Mouse (Mus musculus) gastrocnemius, adult 18-20 months (tissue): ENCODE measurements around the gene Bicc1. TPM values are rescaled to one million over a fixed set of nuclear protein-coding genes. Genes with fewer than 3 reads are reported as not detected.
"Not testable (repeated sequence)": the region's sequence is repeated elsewhere in the genome, so short reads cannot be mapped to it uniquely, and the experiment has no call there.

Experiments used
- DNase-seq: peaks from one replicate; pipeline ENCODE4 v3.0.0; 2021; ENCODE audit warnings: low spot score
- total RNA-seq, 2 experiments: library from RNA; stranded (reverse); gene quantifications; 2 replicates each; pipeline ENCODE4 v1.2.3; 2021

Gene Bicc1
- total RNA-seq, 2 experiments from 2014 or later: 7.2 to 8.2 TPM

DNA sequence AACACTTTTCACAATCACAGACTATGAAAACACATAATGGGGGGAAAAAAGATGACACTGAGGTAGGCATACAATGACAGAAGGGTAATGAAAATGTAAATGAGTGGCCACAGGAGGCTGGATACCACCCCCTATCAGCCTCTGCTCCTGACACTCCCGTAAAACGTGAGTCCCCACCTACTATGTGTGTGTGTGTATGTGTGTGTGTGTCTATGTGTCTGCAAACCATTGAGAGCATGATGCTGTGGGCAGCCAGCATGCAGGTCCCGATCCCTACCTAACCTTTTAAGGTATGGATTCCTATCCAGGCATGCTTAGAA lies 209.4 kb downstream of the Bicc1 start:
- no peak for DNase-seq

DNA sequence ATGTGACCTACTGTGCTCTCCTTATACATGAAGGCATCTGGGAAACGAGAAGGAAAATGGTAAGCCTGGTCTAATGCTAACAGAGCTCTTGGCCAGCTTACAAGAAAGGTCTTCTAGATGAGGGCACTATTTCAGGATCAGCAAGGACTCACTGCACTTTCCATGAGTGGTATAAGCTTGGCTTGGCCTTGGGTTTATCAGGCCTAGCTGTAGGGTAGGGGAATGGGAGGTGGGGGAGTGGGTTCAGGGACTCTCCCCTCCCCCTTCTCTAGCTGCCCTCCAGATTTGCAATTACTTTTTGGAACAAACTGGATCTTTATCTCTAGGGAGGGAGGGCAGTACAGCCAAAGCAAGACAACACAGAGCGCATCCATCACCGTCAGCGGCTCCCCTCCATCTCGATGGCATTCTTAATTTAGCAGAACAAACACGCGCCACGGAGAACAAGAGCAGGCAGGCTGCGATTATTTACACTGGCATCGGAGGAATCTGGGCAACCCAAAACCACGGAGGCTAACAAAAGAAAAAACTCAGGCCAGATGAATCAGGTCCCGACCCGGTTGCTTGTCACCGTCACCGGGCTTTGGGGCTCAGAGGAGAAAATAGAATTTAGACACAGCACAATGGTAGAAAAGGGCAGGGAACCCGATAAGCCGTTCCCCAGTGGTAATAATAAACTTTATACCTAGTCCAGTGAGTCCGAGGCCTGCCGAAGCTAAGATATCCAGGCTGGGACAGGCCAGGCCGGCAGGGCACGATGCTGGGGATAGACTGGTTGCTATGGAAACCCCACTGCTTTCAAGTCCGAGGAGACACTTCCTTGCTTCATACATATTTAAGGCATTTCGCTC lies 210.0 kb downstream of the Bicc1 start:
- no peak for DNase-seq

DNA sequence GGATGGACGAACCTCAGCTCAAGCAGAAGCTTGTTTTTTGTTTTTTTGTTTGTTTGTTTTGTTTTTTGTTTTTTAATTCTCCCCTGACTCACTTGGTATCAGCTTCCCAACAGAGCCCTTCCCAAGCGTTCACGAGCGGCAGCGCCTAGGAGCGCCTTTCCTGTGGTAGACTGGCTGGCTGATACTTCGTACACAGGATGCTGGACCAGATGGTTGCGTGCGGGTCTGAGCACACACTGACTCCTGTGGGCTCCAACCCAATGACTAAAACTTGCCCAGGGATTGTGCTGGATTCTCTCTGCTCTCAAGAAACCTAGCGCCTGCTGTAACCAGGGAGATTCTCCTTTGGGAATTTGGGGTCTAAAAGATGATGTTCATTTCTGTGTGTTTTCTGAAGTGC lies 211.2 kb downstream of the Bicc1 start:
- DNase-seq: no peak

DNA sequence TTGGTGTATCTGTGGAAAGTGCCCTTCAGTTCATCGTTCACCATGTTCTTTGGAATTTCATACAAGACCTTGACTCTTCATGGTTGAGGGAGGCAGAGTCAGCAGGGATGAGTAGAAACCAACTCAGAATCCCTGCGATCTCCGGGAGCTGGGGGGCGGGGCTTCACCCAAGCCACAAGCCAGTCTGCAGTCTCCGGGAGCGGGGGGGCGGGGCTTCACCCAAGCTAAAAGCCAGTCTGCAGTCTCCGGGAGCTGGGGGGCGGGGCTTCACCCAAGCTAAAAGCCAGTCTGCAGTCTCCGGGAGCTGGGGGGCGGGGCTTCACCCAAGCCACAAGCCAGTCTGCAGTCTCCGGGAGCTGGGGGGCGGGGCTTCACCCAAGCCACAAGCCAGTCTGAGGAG lies 213.4 kb downstream of the Bicc1 start:
- not testable (repeated sequence) for DNase-seq

DNA sequence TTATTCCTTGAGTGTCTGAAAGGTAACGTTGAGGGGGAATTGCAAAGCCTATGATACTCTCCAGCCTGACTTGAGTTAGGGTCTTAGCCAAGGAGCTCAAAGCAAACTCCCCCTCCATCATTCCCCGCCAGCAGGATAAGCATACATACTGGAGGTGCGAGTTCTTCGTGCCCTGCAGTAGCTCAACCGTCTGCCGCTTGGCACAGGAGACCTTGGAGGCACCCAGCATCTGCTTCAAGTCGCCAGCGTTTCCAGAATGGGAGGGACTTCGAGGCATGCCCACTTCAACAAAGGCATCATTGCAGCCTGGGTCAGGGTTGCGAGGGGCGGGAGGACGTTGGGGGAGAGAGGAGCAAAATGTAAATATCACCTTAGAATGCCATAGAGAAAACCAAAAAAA lies 214.4 kb downstream of the Bicc1 start:
- DNase-seq: no peak

DNA sequence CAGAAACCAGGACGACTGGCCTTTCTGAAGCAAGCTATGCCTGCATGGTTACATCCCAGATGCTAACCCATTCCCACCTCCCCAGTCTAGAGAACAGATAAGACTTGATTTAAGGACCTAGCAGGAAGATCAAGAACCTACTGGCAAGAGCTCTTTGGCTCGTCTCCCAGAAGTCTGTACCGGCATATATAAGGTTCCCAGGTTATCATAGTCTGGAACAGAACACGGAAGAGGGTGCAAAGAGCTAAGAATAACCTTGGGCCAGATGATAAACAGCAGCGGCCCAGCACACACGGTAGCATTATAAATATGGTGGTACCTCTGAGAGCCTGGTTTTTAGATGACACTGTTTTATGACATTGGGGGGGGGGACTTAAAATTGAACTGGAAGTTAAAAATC lies 217.9 kb downstream of the Bicc1 start:
- no peak for DNase-seq

DNA sequence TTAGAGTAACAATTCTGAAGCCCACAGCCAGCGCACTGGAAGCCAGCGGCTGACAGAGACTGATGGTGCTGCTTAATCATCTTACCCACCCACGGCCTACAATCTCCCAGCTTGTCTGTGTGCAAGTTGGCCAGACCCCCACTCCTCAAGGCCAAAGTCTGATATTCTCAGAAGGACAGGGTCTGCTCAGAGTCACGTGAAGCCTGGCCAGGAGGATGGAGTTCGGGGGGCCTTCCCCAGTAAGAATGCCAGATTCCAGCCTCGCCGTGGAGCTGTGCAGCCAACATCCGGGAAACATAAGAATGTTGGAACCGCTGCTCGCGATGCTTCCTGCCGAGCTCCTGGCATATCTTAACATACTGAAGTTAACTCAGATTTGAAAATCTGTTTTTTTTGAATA lies 219.7 kb downstream of the Bicc1 start:
- peak; percentile 33 for DNase-seq

DNA sequence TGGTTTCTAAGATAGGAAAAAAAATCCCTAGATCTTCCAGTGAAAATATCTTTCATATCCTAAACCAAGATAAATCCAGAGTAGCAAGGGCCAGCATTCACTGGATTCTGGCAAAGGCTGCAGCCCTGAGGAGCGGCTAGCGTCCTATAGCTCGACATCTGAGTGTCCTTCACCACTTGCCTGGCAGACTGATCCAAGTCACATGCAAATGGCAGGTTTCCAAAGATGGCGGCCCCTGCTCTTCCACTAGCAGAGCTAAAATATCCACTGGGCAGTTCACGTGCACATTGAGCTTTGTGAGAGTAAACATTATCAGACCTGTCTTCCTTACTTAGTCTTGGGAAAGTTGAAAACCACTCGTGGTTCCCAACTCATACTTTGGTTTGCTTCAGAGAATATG lies 222.1 kb downstream of the Bicc1 start:
- no peak for DNase-seq

DNA sequence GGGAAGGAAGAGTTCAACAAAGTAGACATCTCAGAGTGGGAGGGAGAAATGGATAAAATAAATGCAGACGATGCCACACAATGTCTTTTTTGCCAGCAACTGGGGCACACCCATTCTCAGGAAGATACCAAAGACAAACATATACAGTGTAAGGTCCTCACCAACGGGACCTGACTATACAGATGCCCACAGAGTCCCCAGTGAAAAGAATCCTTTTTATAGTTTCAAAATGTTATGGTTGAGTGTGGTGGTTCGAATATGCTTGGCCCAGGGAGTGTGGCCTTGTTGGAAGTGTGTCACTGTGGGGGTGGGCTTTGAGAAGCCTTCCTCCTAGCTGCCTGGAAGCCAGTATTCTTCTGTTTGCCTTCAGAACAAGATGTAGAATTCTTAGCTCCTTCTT lies 223.5 kb downstream of the Bicc1 start:
- DNase-seq: no peak

DNA sequence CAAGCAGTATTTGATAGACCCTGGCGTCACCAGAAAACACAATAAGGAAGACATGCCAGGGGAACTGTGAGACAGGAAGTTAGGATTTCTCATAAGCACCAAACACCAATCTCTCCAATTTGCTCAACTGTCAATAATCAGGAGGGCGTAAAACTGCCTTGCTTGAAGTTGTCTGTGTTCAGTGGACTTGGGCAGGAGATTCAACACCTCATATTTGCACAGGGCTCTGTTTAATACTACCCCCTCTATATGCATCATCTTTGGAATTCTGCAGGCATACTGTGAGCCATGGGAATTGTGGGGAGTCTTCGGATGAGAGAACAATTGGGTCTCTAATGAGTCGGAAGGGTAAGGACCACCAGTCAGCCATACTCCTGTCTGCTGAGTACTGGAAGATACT lies 233.4 kb downstream of the Bicc1 start:
- no peak for DNase-seq

DNA sequence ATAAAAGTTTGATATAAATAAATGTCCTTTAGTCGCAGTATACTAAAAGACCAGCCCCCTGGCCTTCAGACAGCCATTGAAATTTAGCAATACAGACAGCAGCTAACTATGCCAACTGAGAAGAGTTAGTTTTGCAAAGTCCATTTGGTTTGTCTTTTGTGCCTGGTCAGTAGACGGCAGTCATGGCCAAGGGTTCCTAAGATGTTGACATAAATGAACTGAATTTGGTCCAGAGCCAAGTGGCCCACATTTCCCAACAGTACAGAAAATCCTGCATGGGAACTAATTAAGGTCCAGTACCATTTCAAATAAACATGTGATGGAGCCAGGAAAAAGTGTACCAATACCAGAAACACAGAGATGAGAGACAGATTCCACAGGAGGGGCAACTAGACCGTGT lies 235.2 kb downstream of the Bicc1 start:
- DNase-seq: peak; percentile 29

DNA sequence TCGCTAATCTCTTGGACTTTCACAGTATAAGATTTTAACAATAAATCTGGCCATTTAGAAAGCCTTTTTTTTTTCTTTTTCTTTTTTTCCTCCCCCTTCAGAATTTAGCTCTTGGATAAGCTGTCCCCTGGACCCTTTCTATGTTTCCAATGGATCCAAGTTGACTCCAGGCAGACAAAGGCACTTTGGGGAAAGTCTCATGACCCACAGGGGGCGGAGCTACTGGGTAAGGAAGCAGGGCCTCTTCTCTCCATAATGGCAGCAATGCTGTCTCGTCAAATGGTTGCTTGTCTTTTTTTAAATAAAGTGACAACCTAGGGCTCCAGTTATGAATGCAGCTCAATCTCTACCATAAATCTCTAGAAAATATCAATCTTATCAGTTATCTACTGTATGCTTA lies 235.6 kb downstream of the Bicc1 start:
- no peak for DNase-seq

DNA sequence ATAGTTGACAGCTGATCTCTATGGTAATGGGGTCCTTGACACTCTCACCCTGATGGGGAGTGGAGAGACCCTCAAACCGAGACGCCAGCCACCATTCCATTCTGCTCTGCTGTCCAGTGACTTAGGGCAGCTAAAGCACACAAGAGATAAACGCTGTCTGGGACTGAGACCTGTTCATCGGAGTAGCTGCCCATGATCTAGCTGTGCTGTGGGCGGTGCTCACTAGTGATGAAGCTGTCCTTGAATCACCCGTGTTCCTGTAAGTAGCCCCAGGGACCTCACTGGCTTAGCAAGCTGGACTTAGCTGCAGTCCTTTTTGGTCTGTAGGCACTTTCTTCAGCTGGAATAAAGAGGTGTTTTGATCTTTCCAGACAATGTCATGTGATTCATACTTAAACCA lies 238.0 kb downstream of the Bicc1 start:
- no peak for DNase-seq

DNA sequence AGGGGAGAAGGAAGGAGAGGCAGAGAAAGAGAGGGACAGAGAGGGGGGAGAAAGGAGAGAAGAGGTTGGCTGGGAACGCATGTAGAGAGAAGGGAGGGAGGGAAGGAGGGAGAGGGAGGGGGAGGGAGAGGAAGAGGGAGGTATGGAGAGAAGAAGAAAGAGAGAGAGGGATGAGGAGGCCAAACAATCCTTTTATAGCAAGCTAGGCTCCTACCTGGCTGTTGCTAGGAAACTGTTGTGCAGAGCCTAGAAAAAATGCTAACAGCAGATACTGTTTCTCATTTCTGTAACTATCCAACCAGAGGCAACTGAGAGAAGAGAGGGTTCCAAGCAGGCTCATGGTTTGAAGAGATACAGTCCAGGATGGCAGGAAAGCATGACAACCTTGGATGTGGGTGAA lies 239.6 kb downstream of the Bicc1 start:
- DNase-seq: no peak

DNA sequence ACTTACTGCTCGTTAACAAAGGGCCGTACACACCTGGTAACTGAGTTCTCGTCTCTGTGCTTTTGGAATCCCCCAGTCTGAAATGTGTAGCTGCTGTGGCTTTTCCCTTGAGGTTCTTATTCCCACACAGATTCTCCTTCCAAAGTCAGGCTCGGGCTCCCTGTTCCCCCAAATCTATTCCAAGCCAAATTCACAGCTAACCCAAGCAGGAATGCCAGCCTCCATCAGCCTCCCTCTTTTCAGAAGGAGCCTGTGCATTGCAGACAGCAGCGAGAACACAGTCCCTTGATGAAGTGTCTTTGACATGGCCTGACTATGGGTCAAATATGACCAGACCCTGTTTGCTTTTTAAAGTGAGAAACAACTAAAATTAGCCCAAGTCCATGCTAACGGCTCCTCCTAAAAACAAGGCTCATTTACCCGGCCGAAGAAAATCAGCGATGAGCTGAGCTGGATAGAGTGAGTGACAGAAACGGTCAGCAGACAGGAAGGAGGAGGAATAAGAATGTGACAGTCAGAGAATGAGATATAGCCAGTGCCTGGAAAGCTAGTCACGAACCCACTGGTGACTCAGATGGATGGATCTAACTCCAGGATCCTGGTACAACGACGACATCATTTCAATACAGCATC lies 240.4 kb downstream of the Bicc1 start:
- no peak for DNase-seq

DNA sequence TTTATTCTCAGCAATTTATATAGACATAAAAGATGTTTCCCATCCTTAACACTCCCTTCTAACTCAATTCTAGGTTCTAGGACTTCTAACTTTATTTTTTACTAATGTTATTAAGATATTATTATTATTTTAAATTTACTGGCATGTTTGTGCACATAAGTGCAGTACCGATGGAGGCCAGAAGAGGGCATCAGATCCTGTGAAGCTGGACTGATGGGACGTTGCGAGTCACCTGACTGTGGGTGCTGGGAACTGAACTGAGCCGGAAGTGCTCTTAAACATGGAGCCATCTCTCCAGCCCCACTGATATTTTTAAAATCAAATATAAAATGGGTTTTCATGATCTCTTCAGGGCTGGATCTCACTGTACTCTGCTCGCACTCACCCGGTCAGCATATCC lies 242.8 kb downstream of the Bicc1 start:
- no peak for DNase-seq

DNA sequence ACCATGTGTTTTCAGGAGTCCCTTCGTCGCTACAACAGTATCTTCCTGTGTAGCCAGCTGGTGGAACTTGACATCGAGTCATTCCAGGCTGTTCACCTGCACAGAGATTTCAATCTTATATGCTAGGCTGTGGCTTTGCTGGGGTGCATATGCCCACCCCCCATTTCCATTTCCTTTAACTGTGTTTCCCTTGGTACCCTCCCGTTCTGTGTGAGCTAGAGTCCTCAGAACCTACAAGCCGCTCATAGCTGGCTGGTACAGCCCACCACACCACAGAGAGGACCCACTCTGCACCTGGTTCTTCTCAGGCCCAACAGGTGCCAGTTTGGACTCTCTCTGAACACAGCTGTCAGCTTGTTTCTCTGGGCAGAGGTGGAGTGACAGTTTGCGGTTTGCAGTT lies 244.4 kb downstream of the Bicc1 start:
- DNase-seq: no peak

DNA sequence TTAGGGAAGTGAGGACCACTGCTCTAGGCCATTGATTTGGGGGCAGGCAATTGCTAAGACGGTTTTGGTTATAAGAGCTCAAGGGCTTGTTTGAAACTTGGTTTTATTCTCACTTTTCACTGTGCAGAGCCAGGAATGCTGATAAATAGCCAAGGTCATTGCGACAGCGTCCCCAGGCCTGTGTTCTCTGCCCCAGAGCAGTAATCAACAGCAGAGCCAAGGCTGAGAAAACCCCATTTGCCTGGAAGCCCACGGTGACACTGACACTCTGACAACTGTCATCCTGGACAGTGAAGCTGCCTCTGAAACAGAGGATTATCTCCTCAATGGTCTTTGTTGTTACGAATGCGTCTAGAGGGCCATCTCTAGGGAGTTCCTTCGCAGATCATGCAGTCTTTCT lies 255.6 kb downstream of the Bicc1 start:
- DNase-seq: peak; percentile 32

DNA sequence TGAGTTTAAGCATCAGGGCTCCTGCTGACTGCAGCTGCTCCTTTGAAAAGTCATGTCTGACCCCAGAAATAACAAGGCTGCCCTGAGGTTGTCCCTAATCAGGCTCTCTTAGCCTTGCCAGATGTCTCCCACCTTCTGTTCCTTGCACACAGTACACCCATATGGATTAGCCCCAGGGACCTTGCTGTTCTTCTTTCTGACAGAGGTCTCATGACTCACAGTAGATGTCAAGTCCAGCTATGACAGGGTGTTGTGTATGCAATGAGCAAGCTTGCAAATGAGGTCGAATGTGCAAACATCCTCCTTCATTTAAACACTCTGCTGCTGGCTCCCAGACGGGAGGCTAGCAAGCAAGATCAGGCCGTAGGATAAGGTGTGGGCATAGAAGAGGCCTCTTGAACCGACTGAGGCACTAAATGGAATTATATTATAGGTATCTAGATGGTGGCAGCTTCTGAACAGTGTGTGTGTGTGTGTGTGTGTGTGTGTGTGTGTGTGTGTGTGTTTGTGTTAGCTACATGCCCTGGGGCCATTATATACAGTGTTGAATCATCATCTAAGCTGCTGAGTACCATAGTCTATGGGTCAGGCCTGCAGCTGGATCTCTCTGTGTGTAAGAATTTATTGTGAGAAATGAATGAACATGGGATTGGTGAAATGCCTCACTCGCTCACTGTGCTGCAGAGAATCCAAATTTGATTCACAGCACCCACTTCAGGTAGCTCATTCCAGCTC lies 256.6 kb downstream of the Bicc1 start:
- DNase-seq: no peak

DNA sequence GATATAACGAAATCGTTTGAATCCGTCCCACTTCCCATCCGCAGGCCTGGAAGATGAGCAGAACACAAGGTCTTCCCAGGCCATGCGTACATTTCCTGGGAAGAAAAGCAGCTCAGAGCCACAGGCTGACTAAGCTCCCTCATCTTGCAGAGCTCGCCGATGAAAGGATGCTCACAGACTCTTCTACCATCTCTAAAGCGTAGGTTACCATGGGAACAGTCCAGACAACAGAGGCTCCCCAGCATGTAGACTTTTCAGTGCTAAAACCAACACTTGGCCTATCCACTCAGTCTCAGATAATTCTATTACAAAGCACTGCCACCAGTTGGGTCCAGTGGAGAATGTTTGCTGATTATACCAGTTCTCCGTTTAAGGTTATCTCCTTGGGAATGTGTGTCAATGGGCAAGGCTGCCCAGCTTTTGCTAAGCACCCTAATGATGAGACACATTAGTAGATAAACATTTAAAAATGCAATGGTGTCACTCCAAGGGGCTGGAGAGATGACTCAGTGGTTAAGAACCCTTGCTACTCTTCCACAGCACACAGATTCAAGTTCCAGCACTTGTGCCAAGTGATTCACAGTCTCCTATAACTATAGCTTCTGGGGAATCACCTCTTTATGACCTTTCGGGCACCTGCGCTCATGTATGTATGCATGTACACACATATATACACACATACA lies 258.2 kb downstream of the Bicc1 start:
- DNase-seq: no peak

DNA sequence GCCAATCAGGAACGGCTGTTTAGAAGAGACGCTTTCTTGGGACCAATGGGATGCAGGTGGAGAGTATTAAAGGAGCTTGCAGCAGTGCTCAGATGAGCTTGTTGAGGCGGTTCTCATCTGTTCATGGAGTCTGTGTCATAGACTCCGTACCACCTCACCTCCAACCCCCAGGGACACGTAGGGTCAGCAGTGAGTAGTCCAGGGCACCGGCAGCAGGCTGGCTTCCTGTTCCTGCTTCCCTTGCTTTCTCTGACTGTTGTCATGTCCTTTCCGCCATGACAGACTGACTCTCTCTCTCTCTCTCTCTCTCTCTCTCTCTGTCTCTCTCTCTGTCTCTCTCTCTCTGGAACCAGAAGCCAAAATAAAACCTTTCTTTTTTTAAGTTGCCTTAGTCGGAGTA lies 263.6 kb downstream of the Bicc1 start:
- DNase-seq: no peak

DNA sequence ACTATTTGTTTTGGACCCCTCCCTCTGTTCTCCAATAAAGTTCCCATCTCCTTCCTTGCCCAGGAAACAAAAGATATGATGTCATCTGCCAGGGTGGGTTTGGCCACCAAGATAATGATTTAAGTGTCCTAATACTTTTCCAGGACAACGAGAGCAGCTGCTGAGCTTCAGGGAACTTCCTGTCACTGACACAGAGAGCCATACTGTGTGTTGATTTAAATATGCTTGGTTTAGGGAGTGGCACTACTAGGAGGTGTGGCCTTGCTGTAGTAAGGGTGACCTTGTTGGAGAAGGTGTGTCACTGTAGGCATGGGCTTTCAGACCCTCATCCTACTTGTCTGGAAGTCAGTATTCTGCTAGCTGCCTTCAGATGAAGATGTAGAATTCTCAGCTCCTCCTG lies 281.5 kb downstream of the Bicc1 start:
- no peak for DNase-seq
